Mouse (Mus musculus): ENCODE results near the gene Tjp2.
"Not testable (repeated sequence)": the region's sequence is repeated elsewhere in the genome, so short reads cannot be mapped to it uniquely, and the experiment has no call there.

The Tjp2 gene

DNA sequence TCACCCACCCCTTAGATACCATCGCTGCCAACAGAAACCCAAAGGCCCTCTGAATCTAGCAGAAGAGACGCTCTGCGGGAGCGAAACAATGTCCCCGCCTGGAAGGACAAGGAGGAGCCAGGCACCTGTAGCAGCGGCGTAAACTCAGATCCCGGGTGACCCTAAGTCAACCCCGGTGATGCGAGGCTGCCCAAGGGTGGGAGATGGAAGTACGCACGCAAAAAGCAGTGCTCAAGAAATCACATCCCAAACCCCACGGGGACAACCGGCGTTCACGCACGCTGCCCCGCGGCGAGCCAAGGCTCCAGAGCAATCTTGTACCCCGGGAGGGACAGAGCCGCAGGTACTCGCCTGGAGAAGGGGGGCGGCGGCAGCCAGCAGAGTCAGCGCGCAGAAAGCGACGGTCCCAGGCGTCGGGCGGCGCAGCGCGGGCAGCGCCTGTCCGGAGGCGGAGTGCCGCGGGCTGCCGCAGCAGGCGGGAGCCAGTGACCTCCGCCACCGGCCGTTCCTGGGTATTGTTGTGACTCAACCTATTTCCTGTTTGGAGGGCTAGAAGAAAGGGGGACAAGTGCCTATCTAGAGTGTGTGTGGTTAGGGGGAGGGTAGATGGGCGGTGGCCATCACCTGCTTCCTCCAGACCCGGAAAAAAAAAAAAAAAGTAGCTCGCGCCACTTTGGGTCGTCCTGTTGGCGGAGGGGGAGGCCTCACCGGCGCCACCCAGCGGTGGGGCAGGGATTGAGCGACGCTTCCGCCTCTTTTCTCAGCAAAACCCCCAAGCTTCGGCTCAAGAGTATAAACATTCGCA is at the start of gene Tjp2:
TSS of gene Tjp2 (minus strand) at position 531 of the 805 bp plus-strand sequence.
- DNase-seq (ENCODE audit: low read depth, low spot score) = peak; percentile 81

DNA sequence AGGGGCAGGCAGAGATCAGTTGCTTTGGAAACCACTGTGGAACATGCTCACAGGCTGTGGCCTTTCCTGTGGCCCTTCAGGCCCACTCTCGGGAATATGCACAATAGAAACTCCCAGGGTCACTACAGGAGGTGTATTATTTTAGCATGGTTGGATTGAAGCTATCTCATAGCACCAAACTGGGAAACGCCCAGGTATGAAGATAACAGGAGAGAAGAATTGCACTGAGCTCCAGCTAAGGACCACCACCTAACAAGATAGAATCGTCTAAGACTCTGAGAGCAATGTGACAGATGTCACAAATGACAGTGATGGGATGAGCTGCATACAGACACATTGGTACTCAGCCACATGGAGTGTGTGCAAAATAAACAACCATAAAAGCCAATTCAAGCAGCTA is 49.5 kb upstream of the Tjp2 start:
- no peak for DNase-seq (ENCODE audit: low read depth, low spot score)

DNA sequence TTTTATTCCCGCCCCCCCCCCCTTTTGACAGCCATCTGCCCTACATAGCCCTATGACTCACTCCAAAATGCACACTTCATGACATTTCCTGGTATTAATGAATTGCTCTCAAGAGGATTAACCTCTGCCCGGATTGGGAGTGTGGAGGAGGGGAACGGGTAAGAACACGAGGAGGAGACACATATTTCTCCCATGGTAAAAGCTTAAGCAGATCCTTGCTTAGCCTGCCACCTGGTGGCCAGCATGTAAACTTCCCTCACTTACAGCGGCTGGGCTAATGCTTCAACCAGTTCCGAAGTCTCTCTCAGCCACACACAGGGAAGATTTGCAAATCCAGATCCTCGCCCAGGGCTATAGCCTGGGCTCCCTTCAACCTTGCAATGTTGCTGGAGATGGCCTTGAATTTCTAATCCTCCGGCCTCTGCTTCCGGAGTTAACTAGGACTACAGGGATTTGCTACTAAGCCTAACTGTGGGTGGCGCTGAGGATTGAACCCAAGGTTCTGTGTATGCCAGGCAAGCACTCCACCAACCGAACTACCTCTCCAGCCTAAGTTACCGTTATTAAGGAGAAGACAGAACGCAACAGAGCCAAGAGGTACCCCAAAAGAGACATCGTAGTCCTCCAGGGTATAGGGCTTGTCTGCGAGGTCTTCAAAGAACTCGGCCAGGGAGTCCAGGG is 47.1 kb upstream of the Tjp2 start:
- peak; percentile 88 for DNase-seq (ENCODE audit: low read depth, low spot score)

DNA sequence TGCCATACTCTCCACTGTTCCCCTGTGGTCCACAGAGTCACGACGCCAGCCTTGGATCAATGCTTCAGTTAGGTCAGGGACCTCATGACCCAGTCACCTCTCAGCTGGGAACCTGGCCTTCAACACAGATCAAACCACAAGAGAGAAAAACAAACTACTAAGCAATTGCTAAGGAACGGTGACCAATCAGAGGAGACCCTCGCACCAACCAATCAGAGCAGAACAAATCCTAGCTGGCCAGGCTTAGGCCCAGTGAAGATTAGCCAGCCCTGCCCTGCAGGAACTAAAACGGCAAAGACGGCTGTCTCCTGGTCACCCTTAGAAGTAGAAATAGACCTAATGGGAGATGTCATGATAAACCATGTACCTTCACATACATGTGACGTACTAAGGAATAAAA is 46.5 kb upstream of the Tjp2 start:
- peak; percentile 24 for DNase-seq (ENCODE audit: low read depth, low spot score)

DNA sequence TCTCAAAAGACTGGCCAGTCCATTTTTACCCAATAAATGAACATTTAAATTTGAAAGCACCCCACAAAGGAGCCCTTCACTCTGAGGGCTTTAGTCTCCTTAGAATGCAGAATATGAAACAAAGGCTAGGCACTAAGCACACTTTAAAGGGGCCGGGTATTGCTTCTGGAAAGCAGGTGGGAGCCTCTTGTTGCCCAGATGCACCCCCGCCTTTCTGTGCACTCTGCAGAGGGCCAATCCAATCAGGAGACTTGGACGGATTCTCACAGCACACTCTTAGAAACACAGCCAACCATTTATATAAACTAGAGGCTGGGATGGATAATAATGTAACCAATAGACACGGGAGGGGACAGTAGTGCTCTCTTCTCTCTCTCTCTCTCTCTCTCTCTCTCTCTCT is 43.7 kb upstream of the Tjp2 start:
- no peak for DNase-seq (ENCODE audit: low read depth, low spot score)

DNA sequence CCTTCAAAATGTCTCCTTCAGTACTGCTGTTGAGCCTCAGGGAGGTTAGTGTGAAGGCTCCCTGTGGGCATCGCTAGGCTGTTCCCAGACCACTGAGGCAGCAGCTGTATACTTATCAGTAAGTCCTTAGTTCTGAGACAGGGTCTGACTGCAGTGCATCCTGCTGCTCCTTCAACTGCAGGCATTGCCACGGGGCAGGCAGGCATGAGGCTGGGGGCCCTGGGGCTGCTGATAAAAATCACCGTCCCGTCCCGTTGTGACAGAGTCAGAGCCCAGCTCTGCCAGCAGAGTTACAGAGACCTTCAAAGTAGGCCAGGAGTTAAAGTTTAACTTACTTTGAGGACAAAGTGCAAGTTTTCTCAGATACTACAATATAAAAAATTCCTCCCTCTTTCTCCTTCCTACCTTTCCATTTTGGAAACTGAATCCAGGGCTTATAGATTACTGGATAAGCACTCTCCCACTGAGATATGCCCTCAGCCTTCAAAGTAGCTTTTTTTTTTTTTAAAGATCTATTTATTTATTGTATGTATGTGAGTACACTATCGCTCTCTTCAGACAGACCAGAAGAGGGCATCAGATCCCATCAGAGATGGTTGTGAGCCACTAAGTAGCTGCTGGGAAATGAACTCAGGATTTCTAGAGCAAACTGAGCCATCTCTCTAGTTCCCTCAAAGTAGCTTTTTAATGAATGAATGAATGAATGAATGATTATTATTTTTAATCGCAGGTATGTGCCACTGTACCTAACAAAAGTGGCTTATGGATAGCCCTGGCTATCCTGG is 41.4 kb upstream of the Tjp2 start:
- DNase-seq (ENCODE audit: low read depth, low spot score) = no peak

DNA sequence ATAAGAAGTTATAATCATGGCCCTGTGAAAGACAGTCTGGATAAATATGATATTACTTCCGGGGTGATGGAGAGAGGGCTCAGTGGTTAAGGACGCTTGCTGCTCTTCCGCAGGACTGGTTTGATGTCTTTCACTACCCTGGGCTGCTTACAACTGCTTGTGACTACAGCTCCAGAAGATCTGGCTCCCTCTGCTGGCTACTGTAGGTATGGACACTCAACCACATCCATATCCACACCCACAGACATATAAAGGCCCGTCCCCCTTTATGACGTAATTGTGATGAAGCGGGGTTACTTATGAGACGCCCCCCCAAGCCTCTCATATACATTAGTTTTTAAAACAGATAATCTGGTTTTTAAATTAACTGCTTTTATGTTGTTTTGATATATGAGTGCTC is 40.2 kb upstream of the Tjp2 start:
- DNase-seq (ENCODE audit: low read depth, low spot score) = peak; percentile 91

DNA sequence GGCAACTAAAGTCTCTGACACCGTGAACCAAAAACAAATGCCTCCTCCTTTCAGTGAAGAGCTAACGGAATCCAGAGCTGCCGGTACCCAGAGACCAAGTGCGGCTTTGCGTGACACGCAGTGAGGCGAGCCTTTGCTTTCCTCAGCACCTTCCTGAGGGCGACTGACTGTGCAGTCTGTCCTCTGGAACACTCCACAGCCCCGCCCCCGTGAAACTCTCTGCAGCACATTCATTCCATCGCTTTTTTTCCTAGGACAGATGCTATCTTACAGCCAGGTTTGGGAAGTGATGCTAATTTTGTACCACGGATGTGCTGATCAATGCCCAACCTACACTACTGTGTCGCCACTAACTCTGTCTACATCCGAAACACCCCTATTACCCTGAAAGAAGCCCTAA is 37.9 kb upstream of the Tjp2 start:
- no peak for DNase-seq (ENCODE audit: low read depth, low spot score)

DNA sequence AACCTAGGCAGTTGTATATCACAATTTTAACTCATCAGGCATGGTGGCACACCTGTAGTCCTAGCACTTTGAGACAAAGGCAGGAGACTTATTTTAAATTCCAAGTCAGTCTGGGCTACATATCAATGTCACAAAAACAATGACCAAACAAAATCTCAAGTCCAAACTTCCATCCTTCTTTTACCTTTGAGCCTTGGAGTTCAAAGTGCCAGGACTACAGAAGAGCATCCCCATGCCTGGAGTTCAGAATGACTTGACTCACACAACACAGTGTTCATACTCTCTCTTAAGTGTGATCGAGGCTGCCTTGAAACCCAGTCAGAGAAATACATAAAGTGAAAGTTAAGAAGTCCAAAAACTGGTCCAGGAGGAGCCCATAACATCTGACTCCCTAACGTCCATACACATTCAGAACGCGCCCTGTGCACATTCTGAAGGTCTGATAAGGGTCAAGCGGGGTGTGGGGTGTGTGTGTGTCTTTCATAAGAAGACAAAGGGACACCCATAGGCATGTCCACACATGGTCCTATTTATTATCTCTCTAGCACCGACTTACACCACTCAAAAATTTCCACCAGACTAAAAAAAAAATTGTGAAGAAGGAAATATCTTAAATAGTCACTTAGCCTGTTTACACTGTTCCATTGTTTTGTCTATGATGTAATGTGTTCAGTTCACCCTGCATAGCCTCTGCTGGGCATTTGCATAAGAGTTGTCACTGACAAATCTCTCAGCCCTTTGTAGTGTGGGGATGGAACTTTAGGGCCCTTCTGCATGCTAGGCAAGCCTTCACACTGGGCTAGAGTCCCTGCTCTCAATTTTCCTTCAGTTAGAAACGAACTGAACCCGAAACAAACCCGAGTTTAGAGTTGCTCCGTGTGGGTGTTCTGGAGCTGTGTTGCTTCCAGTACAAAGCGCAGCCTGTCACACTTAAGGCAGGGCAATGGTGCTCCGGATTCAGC is 34.8 kb upstream of the Tjp2 start:
- no peak for DNase-seq (ENCODE audit: low read depth, low spot score)

DNA sequence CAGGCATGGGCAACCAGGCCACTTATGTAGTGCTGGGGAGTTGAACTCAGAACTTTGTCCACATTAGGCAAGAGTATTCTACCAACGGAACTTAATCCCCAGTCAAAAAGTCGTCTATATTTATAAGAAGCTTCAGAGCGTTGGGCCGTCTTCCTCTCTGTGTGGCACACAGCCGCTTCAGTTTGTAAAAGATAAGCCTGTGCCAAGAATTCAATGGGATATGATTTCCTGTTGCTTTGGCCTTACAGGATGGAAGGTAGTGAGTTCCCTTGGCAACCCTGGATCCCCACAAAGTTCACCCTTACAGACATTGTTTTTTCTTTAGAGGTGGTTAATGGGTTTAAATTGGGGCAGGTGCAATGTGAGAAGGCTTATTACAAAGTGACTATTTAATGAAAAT is 33.5 kb upstream of the Tjp2 start:
- no peak for DNase-seq (ENCODE audit: low read depth, low spot score)

DNA sequence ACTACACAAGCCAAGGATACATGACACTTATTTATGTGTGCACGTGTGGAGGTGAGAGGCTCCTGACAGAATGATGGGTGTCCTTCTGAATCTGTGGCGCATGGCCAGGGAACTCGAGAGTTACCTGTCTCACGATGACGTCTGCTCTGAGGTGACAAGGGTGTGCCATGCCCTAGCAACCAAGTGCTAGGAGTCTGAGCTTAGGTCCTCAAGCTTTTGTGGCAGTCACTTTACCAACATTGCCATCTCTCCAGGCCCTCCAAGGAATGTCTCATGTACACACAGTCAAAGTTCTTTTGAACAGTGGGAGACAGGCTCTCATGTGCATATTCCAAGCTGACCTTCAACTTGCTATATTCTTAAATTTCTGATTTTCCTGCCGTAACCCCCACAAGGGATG is 33.1 kb upstream of the Tjp2 start:
- no peak for DNase-seq (ENCODE audit: low read depth, low spot score)

DNA sequence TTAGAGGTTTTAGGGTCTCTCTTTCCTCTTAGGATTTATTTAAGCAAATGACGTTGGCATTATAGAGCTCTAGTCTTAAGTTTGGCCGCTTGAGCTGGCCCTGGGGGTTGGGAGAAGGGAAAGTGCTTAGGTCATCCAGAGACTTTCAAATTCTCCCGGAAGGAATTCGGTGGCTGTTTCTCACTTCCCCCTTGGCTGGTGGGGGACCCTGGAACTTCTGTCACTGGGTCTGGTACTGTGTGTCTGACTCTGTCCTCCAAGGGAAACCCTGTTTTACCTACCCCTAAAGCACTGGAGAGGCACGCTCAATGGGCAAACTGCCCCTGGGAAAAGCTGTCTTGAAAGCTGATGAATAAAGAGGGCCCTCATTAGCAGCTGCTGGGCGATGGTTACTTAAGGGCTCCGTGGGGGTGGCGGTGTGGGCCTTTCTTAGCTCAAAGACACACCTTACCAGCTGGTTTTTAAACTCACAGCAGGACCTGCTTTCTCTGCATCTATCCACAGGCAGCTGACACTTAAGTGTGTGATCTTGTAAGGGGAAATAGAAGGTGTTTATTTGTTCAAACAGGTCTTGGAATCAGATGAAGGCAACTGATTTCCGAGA is 28.9 kb upstream of the Tjp2 start:
- no peak for DNase-seq (ENCODE audit: low read depth, low spot score)

DNA sequence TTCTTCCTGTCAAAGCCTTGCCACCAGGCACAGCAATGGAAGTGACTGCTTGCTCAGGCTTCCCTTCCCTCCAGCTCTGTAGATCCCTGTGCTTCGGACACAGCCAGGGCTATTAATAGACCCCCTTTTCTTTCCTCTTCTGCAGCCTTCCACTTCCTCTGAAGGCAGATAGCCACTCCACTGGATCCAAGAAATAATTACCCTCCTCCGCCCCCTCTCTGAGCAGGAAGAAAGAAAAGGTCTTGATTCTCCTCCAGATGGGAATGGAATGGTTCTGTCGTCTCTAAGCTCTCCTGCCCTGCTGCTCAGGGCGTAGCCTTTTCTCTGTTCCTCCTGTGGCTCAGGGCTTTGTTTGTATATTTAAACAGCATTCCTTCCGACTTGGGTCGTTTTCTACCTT is 27.0 kb upstream of the Tjp2 start:
- DNase-seq (ENCODE audit: low read depth, low spot score) = no peak

DNA sequence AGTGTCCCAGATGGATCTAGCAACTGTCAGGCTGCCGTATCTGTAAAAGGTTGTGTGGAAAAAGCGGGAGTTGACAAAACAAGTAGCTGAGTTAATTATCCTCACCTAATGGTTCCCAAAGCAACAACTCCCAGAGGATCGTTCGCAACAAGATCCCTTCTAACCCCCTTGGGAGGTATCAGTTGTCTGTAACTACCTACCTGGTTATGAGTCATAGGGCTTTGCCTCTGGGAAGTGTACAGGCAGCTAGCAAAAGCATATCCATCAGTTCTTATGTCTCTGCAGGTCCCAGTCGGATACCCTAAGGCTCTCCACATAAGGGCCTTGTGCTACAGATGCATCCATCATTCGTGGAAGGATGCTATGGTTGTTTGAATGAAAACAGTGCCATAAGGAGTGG is 18.5 kb upstream of the Tjp2 start:
- no peak for DNase-seq (ENCODE audit: low read depth, low spot score)

DNA sequence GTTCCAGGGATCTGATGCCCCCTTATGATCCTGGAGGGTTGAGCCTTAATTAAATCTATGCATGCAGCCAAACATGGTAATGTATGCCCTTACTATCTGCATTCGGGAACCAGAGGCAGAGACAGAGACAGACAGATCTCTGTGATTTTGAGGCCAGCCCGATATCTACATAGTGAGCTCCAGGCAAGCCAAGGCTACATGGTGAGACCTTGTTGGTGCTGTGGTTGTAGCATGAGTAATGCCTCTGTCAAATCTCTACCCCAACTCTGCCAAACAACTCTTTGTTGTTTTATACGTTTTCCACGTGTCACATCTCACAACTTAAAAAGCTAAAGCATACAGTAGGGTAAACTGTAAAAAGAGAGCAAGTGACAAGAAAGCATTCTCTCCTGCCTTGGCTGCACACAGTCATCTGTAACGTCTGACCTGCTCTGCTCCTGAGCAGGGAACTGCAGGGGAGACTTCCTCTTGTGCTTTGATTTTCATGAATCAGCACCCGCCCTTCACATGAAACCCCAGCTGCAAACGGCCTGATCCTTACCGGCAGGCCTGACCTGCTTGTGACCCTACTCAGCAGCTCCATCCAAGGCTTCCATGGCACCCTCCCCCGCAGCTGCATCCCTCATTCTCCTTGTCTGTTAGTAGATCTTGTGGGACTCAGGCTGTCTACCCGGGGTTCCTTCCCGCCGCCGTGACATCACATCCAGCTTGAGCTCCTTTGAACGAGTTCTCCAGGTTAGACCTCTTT is 17.1 kb upstream of the Tjp2 start:
- DNase-seq (ENCODE audit: low read depth, low spot score) = no peak

DNA sequence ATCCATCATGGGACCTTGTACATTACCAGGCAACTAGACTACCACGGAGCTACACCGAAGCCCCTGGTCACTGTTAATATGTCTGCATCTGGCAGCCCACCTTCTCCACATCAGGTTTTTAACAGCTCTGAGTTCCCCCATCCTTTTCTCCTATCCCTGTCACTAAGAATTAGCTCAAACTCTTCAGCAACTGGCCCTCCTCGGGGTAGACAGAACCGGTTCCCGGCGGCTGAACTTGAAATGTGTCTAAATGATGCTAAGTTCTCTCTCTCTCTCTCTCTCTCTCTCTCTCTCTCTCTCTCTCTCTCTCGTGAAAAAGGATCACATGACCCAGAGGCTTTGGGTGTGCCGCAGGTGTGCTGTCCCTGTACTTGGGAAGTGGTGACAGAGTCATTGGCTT is 16.4 kb upstream of the Tjp2 start:
- no peak for DNase-seq (ENCODE audit: low read depth, low spot score)

DNA sequence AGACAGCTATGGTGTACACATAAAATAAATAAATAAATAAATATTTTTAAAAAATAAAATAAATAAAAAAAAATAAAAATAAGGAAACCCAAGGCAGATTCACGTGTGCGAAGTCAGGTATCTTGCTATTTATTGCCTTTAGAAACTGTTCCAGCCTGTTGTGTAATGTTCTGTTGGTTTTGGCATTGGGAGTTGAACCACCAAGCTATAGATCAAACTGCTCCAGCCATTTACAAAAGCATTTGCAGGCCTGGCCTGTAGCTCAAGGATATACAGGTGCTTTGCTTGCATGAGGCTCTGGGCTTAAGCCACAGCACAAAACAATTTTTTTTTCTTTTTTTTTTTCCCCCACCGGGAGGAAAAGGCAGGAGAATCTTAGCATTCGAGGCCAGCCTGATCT is 13.2 kb upstream of the Tjp2 start:
- DNase-seq (ENCODE audit: low read depth, low spot score) = no peak

DNA sequence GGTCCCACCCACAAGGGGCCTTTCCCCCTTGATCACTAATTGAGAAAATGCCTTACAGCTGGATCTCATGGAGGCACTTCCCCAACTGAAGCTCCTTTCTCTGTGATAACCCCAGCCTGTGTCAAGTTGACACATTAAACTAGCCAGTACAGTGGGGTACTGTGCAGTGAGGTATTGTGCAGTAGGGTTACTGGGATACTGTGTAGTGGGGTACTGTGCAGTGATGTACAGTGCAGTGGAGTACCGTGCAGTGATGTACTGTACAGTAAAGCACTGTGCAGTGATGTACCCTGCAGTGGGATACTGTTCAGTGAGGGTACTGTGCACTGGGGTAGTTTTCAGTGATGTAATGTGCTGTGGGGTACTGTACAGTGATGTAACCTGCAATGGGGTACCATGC is 7.5 kb upstream of the Tjp2 start:
- DNase-seq (ENCODE audit: low read depth, low spot score) = not testable (repeated sequence)

DNA sequence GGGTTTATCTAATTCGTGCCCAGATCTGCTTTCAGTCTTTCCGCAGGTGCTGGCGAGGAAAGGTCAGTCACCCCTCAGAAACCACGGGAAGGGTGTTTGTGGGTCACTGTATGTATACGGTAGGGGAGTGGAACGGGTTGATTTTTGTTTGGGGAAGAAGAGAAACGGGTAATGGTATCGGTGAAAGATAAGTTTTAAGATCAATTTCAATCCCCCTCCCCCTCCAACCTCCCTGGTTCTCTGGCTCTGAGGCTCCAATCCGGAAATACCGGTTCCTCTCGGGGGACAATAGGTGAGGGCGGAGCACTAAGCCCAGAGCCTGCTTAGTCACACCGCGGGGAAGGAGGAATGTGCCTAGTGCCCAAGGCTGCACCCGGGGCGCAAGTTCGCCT is 471 bp upstream of the Tjp2 start:
- peak; percentile 52 for DNase-seq (ENCODE audit: low read depth, low spot score)

DNA sequence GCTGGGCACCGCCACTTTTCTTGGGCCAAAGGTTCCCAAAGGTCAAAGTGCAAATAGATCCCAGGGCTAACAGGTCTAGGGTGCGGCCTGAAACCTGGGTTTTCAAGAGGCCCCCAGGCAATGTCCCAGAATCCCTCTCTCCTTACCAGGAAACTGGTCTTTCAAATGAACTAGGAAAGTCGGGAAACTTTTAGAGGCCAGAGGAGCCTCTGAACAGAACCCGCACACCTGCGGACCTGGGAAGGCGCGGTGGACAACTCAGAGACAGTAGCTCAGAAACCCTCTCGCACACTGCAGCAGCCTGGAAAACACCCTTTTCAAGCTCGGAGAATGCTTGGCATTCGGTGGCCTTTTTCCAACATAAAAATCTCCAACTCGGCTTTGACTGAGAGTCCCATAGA is 979 bp downstream of the Tjp2 start:
- no peak for DNase-seq (ENCODE audit: low read depth, low spot score)
